Mouse (Mus musculus) splenic B cell, adult 2 months (primary cell): ENCODE measurements at regions not wholly inside any gene's neighbourhood (a gene's known extent, or its start where the extent isn't known, plus 50 kb on each side); places are given as distances from the start of the nearest gene placed in this dataset.

ENCODE experiments used
- DNase-seq: peaks from one replicate; pipeline ENCODE4 v3.0.0-alpha.2; 2011; ENCODE audit warnings: low read depth, low spot score
- H3K27me3 ChIP-seq: 2 replicates; pipeline ENCODE4 v1.6.1; 2012; ENCODE audit warnings: mild to moderate bottlenecking, low read length, moderate library complexity, mixed read lengths; ENCODE audit not compliant: control insufficient read depth, poor library complexity, insufficient read depth, severe bottlenecking
- H3K36me3 ChIP-seq: 2 replicates; pipeline ENCODE4 v1.6.1; 2012; ENCODE audit warnings: mild to moderate bottlenecking, low read length, moderate library complexity, mixed read lengths; ENCODE audit not compliant: control insufficient read depth, poor library complexity, insufficient read depth, severe bottlenecking

DNA sequence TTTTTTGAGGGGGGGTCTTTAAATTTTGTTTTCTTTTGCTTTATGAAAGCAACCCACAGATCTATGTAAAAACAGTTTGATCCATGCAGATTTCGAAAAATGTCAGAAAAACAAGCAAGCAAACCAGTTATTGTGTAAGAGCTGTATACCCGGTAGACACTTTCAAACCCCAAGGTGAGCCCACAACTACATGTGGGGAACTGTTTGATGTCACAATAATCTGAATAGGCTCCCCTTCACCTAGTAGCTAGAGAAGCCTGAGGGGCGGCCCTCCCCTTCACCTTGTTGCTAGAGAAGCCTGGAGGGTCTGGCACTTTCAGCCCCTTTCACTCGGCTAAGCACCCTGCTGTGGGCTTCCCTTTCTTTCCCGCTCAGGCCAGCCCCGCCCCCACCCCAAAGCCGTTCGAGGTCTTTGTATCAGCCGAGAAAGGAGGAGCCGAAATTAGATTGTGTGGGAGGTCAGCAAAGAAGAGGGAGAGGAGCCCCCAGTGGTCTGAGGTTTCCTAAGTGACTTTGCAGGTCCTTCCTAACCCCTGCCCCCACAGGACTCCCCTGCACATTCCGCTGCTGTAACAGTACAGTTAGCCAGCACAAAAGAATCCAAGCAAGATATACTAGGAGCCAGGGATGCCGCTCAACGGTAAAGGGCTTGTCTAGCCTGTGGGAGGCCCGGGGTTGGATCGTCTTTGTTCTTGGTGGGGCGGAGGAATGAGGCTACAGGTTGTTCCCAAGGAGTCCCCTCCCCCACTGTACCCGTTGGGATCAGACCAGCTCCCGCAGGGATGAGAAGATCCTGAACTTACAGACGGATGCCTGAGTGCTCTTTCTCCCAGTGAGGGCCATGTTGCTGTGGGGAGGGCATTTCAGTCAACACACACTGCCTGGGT lies 89.7 kb upstream of the Itga6 start:
- DNase-seq: no peak
- Histone ChIP-seq H3K27me3 (no peaks in the 10 kb centered on the region), H3K36me3 (no peaks in the 10 kb centered on the region)

DNA sequence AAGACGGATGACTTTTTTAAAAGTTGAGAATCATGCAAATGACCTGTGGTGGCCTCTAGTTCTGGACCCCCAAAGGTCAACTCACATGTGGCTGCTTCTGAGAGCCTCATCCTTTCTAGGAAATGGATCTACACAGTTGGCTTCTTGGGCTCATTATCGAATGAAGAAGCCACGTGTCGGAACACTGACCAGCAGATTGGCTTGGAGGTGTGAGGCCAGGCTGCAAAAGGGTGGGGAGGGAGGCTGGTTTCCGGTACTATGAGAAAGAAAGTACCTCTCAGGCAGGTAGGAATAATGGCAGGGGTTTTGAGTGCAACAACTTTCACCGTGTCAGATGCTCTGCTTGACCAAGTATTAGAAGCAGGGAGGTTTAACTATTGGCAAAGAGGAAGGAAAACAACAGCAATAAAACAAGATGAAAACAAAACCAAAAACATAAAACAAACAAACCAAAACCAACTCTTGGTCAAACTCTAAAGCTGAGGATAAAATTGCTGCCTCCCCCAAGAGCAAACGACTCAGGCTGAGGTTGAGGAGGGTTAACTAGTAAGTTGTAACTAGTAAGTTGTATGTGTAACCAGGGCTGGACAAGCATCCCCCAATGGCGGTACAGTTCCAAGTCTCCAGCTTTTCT lies 88.7 kb upstream of the Itga6 start:
- Histone ChIP-seq H3K27me3 (no peaks in the 10 kb centered on the region), H3K36me3 (no peaks in the 10 kb centered on the region)
- no peak for DNase-seq

DNA sequence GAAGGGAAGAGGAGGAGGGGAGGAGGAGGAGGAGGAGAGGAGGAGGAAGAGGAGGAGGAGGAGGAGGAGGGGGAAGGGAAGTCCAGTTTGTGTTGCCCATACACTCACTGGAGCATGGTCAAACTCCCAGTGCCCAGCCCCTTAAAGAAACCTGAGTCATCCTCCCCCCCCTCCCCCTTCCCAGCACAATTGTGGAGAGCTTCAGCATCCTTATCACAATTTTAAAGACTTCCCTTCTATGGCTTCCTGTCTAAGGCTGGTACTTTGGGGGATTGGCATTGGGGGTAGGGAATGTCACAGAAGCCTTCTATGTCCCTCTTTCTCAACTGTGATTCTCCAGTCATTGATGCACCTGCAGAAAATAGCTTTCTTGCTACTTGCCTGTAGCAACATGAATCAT lies 84.0 kb upstream of the Itga6 start:
- Histone ChIP-seq H3K27me3 (no peaks in the 10 kb centered on the region), H3K36me3 (no peaks in the 10 kb centered on the region)
- no peak for DNase-seq

GRCm38 (mm10) chr2:71661986-71662385 lies 83.4 kb upstream of the Itga6 start:
- Histone ChIP-seq H3K27me3 (no peaks in the 10 kb centered on the region), H3K36me3 (no peaks in the 10 kb centered on the region)
- DNase-seq: no peak

GRCm38 (mm10) chr2:71663453-71663852 lies 82.0 kb upstream of the Itga6 start:
- Histone ChIP-seq H3K36me3 (no peaks in the 10 kb centered on the region), H3K27me3 (no peaks in the 10 kb centered on the region)
- no peak for DNase-seq

GRCm38 (mm10) chr2:71666927-71667326 lies 78.5 kb upstream of the Itga6 start:
- DNase-seq: no peak
- no peaks in the 10 kb centered on the region for H3K27me3 ChIP-seq
- no peaks in the 10 kb centered on the region for H3K36me3 ChIP-seq

DNA sequence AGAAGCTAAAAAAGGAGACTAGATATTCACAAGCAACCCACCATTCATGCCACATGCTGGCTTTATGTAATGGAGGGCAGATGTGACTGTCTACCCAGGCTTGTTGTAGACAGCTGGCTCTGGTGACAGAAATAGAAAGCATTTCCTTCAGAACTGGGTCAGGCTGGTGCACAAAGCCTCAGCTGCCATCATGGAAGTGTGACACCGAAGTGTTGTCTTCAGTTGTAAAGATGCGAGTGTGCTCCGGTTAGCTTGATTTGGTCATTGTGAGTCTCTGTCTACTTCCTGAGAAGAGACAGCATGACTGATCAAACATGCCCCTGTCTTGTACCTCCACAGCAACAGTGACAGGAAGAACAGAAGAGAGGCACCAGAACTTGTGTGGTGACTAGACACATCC lies 77.7 kb upstream of the Itga6 start:
- Histone ChIP-seq H3K27me3 (no peaks in the 10 kb centered on the region), H3K36me3 (no peaks in the 10 kb centered on the region)
- DNase-seq: no peak

GRCm38 (mm10) chr2:71670228-71670790 lies 75.1 kb upstream of the Itga6 start:
- Histone ChIP-seq H3K36me3 (no peaks in the 10 kb centered on the region), H3K27me3 (no peaks in the 10 kb centered on the region)
- DNase-seq: no peak

DNA sequence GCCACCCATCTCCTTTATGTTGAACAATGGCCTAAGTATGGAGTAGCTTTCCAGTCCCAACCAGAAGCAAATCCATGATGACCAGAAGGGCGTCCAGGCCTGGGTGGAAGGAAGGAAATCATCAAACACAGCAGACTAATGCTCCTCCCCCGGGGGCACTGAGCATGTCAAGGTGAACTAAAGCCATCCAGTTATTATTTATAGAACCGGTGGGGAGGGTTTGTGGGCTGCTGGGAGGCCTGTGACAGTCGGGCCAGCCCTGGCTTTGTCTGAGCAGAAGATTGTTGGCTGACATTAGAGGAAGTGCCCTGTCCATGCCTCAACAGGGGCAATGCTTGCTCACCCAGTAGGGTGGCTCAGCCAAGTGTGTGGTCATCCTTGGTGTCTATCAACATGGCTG lies 74.5 kb upstream of the Itga6 start:
- no peak for DNase-seq
- H3K27me3 ChIP-seq: no peaks in the 10 kb centered on the region
- no peaks in the 10 kb centered on the region for H3K36me3 ChIP-seq

- Histone ChIP-seq H3K27me3 (no peaks in the 10 kb centered on the region), H3K36me3 (no peaks in the 10 kb centered on the region)
- no peak for DNase-seq
These were observed 72.1 kb upstream of the Itga6 start for GRCm38 (mm10) chr2:71673087-71673920.

DNA sequence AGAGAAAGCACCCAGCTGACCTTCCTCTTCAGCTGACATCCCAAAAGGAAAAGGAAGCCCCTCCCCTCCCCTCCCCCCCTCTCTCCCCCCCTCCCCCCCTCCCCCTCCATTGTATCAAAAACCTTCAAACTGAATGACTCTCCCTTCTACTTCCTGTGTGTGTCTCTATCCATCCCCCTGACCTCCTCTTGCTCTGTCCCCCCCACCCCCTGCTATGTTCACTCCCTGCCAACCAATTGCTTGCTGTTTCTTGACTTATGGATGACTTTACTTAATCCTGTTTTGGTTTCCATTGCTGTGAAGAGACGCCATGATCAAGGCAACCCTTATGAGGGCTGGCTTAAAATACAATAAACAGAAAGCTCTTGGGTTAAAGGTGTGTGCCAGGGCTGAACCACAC lies 64.7 kb upstream of the Itga6 start:
- no peak for DNase-seq
- no peaks in the 10 kb centered on the region for H3K27me3 ChIP-seq
- H3K36me3 ChIP-seq: no peaks in the 10 kb centered on the region

- DNase-seq: no peak
- Histone ChIP-seq H3K36me3 (no peaks in the 10 kb centered on the region), H3K27me3 (no peaks in the 10 kb centered on the region)
These were observed 64.3 kb upstream of the Itga6 start for GRCm38 (mm10) chr2:71681148-71681547.

GRCm38 (mm10) chr2:71683375-71683774 lies 62.0 kb upstream of the Itga6 start:
- Histone ChIP-seq H3K27me3 (no peaks in the 10 kb centered on the region), H3K36me3 (no peaks in the 10 kb centered on the region)
- DNase-seq: no peak

DNA sequence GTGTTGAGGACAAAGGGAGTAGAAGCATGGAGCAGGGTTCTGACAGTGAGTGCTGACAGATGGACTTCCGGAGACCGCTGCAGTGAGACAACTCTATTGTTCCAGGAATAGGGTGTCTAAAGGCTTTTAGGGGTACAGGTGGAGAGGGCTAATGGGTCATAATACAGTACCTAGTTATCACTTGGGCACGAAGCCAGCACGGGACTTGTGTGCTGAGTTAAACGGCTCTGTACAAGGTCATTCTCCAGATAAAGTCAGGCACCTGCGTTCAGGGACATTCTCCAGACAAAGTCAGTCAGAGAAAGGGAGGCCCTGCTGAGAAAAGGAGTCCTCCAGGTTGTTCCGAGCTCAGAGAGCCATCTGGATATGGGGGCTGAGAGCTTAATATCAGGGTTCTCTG lies 60.2 kb upstream of the Itga6 start:
- no peak for DNase-seq
- Histone ChIP-seq H3K27me3 (no peaks in the 10 kb centered on the region), H3K36me3 (no peaks in the 10 kb centered on the region)

DNA sequence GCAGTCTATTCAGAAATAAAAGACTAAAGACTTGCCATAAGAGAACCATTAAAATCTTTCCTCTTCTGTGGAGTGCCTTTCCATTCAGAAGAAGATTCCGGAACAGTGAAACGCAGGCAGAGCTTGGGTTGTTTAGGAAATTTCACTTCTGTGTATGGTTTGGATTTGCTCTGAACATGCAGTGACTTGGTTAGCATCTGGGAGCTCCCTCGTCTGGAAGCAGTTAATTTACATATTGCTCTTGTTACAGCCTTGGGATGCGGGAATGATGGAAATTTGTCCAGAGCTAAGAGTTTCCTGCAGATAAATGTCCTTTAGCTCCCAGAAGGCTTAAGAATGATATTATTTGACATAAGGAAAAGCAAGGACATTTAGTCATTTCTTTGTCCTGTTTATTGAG lies 56.4 kb upstream of the Itga6 start:
- Histone ChIP-seq H3K27me3 (no peaks in the 10 kb centered on the region), H3K36me3 (no peaks in the 10 kb centered on the region)
- DNase-seq: no peak
